Mouse (Mus musculus) embryonic facial prominence, embryonic 11.5 days (tissue): ENCODE results near the gene Olfr524. TPM values are rescaled to one million over a fixed set of nuclear protein-coding genes. Genes with fewer than 3 reads are reported as not detected.

Source experiments
- ATAC-seq: fragments of 200-750 bp; cut with Nextera tagmentation; replicated peaks from 2 replicates; pipeline ENCODE4 v1.8.0; 2017; ENCODE audit warnings: low read depth; ENCODE audit not compliant: insufficient number of reproducible peaks, low FRiP score, low TSS enrichment
- DNase-seq: peaks from one replicate; pipeline ENCODE4 v3.0.0-alpha.2; 2015; ENCODE audit warnings: low spot score
- H3K27ac ChIP-seq: fragments of 300-500 bp; sonication (generic); replicated peaks from 2 replicates; pipeline ENCODE4 v1.5.1; 2014; ENCODE audit warnings: mild to moderate bottlenecking, low read depth, low read length, control low read depth
- H3K27me3 ChIP-seq: fragments of 300-500 bp; sonication (generic); 2 replicates; pipeline ENCODE4 v1.6.1; 2014; ENCODE audit warnings: mild to moderate bottlenecking, low read length, moderate library complexity, mixed read lengths; ENCODE audit not compliant: control insufficient read depth, insufficient read depth
- H3K36me3 ChIP-seq: fragments of 300-500 bp; sonication (generic); replicated peaks from 2 replicates; pipeline ENCODE4 v1.6.1; 2014; ENCODE audit warnings: low read depth, mild to moderate bottlenecking, low read length, moderate library complexity, mixed read lengths; ENCODE audit not compliant: control insufficient read depth, insufficient read depth
- H3K4me1 ChIP-seq: fragments of 300-500 bp; sonication (generic); 2 replicates; pipeline ENCODE4 v1.6.1; 2014; ENCODE audit warnings: low read length, mixed read lengths; ENCODE audit not compliant: control insufficient read depth, insufficient read depth
- H3K4me2 ChIP-seq: fragments of 300-500 bp; sonication (generic); 2 replicates; pipeline ENCODE4 v1.6.1; 2014; ENCODE audit warnings: low read depth, mild to moderate bottlenecking, control low read depth, low read length, moderate library complexity
- H3K4me3 ChIP-seq: fragments of 300-500 bp; sonication (generic); 2 replicates; pipeline ENCODE4 v1.5.1; 2014; ENCODE audit warnings: low read depth, low read length, control low read depth
- H3K9ac ChIP-seq: fragments of 300-500 bp; sonication (generic); replicated peaks from 2 replicates; pipeline ENCODE4 v1.6.1; 2014; ENCODE audit warnings: mild to moderate bottlenecking, control low read depth, low read length
- H3K9me3 ChIP-seq: fragments of 300-500 bp; sonication (generic); replicated peaks from 2 replicates; pipeline ENCODE4 v1.6.1; 2016; ENCODE audit warnings: mild to moderate bottlenecking, low read length, inconsistent platforms, mixed read lengths; ENCODE audit not compliant: control insufficient read depth
- WGBS: fragments of 180-500 bp; shearing (Covaris S2); extraction: QIAGEN DNeasy Blood & Tissue Kit; methylation state at CpG from one replicate; pipeline ENCODE4 v1.1.7; 2014; 5-methylcytosine and 5-hydroxymethylcytosine counted together
- polyA plus RNA-seq: library from polyadenylated mRNA; unstranded; fragments of >200 nt; fragmentation: Nextera tagmentation; extraction: Ambion mirVana; gene quantifications from 2 replicates; pipeline ENCODE4 v1.2.1, GENCODE M21; 2014

Gene Olfr524
- polyA plus RNA-seq, 1 experiment from 2014 or later, result not detected

- no peaks in the 10 kb centered on the region for H3K36me3 ChIP-seq
- no peak overlapping the region for H3K4me3 ChIP-seq
- DNase-seq (no peak), ATAC-seq (no peak)
- H3K4me2 ChIP-seq, result no peak overlapping the region
- H3K27me3 ChIP-seq, result no peaks in the 10 kb centered on the region
- 82% methylated on average over 4 of the region's 4 CpGs for WGBS
- H3K9me3 ChIP-seq, result no peaks in the 10 kb centered on the region
- no peak overlapping the region for H3K27ac ChIP-seq
- H3K9ac ChIP-seq, result no peak overlapping the region
- no peaks in the 10 kb centered on the region for H3K4me1 ChIP-seq
Measured at GRCm38 (mm10) chr7:140184206-140184605, 21.6 kb downstream of the Olfr524 start.

DNA sequence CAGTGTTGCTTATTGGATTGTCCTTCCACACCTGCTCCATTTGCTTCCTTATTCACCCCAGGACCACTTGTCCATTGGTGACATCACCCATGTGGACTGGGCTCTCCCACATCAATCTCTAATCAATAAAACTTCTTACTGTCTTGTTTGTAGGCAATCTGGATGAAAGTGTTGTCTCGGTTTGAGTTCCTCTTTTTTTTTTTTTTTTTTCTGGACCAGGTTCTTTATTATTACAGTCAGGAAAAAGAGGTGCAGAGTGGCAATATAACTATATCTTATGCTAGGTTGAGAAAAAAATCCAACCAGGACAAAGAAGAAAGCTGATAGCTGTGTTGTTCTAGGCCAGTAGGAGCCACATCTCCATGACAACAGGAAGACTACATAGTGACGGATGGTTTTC lies 25.1 kb downstream of the Olfr524 start:
- Histone ChIP-seq H3K9me3 (no peaks in the 10 kb centered on the region), H3K36me3 (no peaks in the 10 kb centered on the region), H3K4me1 (no peaks in the 10 kb centered on the region), H3K4me3 (no peak overlapping the region), H3K27ac (no peak overlapping the region), H3K9ac (no peak overlapping the region), H3K27me3 (no peaks in the 10 kb centered on the region), H3K4me2 (no peak overlapping the region)
- ATAC-seq (no peak), DNase-seq (no peak)
- 77% methylated on average over 2 of the region's 2 CpGs for WGBS

DNA sequence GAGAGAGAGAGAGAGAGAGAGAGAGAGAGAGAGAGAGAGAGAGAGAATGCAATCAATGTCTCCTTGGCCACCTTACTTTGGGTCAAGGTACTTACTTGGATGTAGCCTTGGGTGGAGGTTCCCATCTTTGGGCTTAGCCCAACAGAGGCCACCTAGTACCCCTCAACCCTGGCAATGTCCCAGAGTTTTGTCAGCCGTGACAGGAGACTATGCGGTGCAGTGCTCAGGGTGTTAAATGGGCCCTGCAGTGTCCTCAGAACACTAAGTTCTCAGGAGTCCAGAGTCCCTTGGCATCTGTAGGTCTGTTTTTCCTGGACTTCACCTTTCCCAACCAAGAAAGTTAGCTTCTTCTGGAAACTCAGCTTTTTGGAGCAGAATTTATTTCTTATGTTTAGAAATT lies 26.6 kb downstream of the Olfr524 start:
- no peaks in the 10 kb centered on the region for H3K4me1 ChIP-seq
- WGBS, result 93% methylated on average over 2 of the region's 2 CpGs
- no peak overlapping the region for H3K4me2 ChIP-seq
- H3K27me3 ChIP-seq, result no peaks in the 10 kb centered on the region
- H3K4me3 ChIP-seq, result no peak overlapping the region
- H3K36me3 ChIP-seq, result no peaks in the 10 kb centered on the region
- DNase-seq (no peak), ATAC-seq (no peak)
- H3K27ac ChIP-seq, result no peak overlapping the region
- no peaks in the 10 kb centered on the region for H3K9me3 ChIP-seq
- no peak overlapping the region for H3K9ac ChIP-seq

- H3K4me2 ChIP-seq, result no peak within 1 kb of the TSS
Measured at GRCm38 (mm10) chr7:140172936-140173335, 32.8 kb downstream of the Olfr524 start, which contains the start of gene Olfr523. Gene Olfr523, plus strand, starts transcription at chr7:140173217.

GRCm38 (mm10) chr7:140170863-140171262 lies 34.9 kb downstream of the Olfr524 start:
- Histone ChIP-seq H3K36me3 (no peaks in the 10 kb centered on the region), H3K9me3 (no peaks in the 10 kb centered on the region), H3K27ac (no peak overlapping the region), H3K9ac (no peak overlapping the region), H3K4me1 (no peaks in the 10 kb centered on the region), H3K4me2 (no peak overlapping the region), H3K27me3 (no peaks in the 10 kb centered on the region), H3K4me3 (no peak overlapping the region)
- no peak for ATAC-seq
- DNase-seq, result no peak
- WGBS, result 92% methylated on average over 3 of the region's 3 CpGs

More at GRCm38 (mm10) chr7:140172936-140173335, 32.8 kb downstream of the Olfr524 start, which contains the start of gene Olfr523:
- 65% methylated on average over 1 of the region's 1 CpGs for WGBS
- ATAC-seq, result no peak
- Histone ChIP-seq H3K4me1 (no peaks in the 10 kb centered on the region), H3K9me3 (no peaks in the 10 kb centered on the region), H3K27ac (no peak within 1 kb of the TSS), H3K27me3 (no peaks in the 10 kb centered on the region), H3K4me3 (no peak within 1 kb of the TSS), H3K9ac (no peak within 1 kb of the TSS), H3K36me3 (no peaks in the 10 kb centered on the region)
- DNase-seq, result no peak

DNA sequence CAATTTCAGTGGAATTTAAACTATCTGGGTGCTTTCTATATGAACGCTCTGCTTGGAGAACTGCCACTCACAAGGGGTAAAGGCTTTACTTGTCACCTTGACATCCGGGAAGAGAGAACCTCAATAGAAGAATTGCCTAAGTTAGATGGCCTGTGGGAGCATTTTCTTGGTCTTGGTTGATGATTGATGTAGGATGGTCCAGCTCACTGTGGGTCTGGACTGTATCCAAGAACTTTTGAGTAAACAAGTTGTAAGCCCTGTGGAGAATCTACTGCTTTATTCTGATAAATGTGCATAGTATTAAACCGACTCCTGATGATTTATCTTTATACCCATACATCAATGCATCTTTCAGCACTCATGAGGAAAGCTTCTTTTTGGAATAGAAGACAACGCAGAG lies 36.4 kb downstream of the Olfr524 start:
- 78% methylated on average over 4 of the region's 4 CpGs for WGBS
- H3K4me3 ChIP-seq, result no peak overlapping the region
- H3K9me3 ChIP-seq, result no peaks in the 10 kb centered on the region
- DNase-seq (no peak), ATAC-seq (no peak)
- H3K4me2 ChIP-seq, result no peak overlapping the region
- no peak overlapping the region for H3K27ac ChIP-seq
- H3K4me1 ChIP-seq, result no peaks in the 10 kb centered on the region
- no peaks in the 10 kb centered on the region for H3K27me3 ChIP-seq
- H3K9ac ChIP-seq, result no peak overlapping the region
- H3K36me3 ChIP-seq, result no peaks in the 10 kb centered on the region

GRCm38 (mm10) chr7:140167950-140168349 lies 37.8 kb downstream of the Olfr524 start:
- ATAC-seq (no peak), DNase-seq (no peak)
- Histone ChIP-seq H3K27ac (no peak overlapping the region), H3K36me3 (no peaks in the 10 kb centered on the region), H3K9ac (no peak overlapping the region), H3K4me3 (no peak overlapping the region), H3K4me1 (no peaks in the 10 kb centered on the region), H3K4me2 (no peak overlapping the region), H3K9me3 (no peaks in the 10 kb centered on the region), H3K27me3 (no peaks in the 10 kb centered on the region)
- WGBS, result 59% methylated on average over 1 of the region's 1 CpGs

GRCm38 (mm10) chr7:140164664-140165063 lies 41.1 kb downstream of the Olfr524 start, which contains the start of gene Olfr522:
Gene Olfr522, minus strand, starts transcription at chr7:140164764.
- no peaks in the 10 kb centered on the region for H3K36me3 ChIP-seq
- no peak within 1 kb of the TSS for H3K4me3 ChIP-seq
- no peaks in the 10 kb centered on the region for H3K4me1 ChIP-seq
- H3K4me2 ChIP-seq, result no peak within 1 kb of the TSS
- ATAC-seq (no peak), DNase-seq (no peak)
- no peak within 1 kb of the TSS for H3K9ac ChIP-seq
- no peaks in the 10 kb centered on the region for H3K27me3 ChIP-seq
- 80% methylated on average over 7 of the region's 7 CpGs for WGBS
- no peaks in the 10 kb centered on the region for H3K9me3 ChIP-seq
- H3K27ac ChIP-seq, result no peak within 1 kb of the TSS
